Mouse (Mus musculus): ENCODE measurements around the gene Slc7a8. TPM values are rescaled to one million over a fixed set of nuclear protein-coding genes. Genes with fewer than 3 reads are reported as not detected.

Gene Slc7a8
- polyA plus RNA-seq, 1 experiment = 37.1 TPM

- H3K27me3 ChIP-seq (ENCODE audit: control insufficient read depth, insufficient read depth, low read length) = no peaks in the 10 kb centered on the region
- peaks cover 26% of the 10 kb centered on the region for H3K4me1 ChIP-seq (ENCODE audit: control insufficient read depth, insufficient read depth, low read length)
- no peak for TF ChIP-seq POLR2A (IDR thresholded peaks at IDR 0.05; ENCODE audit: borderline replicate concordance, insufficient read depth, low read length)
- no peak for TF ChIP-seq CTCF (IDR thresholded peaks at IDR 0.05; ENCODE audit: borderline replicate concordance, insufficient read depth, low read depth, low read length)
- no peak overlapping the region for H3K4me3 ChIP-seq (replicated peaks; ENCODE audit: insufficient read depth, low read depth, low read length)
- no peak overlapping the region for H3K27ac ChIP-seq (ENCODE audit: insufficient read depth, low read length)
- WGBS = 81% methylated on average over 4 of the region's 4 CpGs
- no peak for DNase-seq
Measured at GRCm38 (mm10) chr14:54735221-54735620, 46.5 kb downstream of the Slc7a8 start.

GRCm38 (mm10) chr14:54734004-54734403 lies 47.7 kb downstream of the Slc7a8 start:
- TF ChIP-seq CTCF (IDR thresholded peaks at IDR 0.05; ENCODE audit: borderline replicate concordance, insufficient read depth, low read depth, low read length) (no peak), POLR2A (IDR thresholded peaks at IDR 0.05; ENCODE audit: borderline replicate concordance, insufficient read depth, low read length) (no peak)
- Histone ChIP-seq H3K4me3 (replicated peaks; ENCODE audit: insufficient read depth, low read depth, low read length) (no peak overlapping the region), H3K4me1 (ENCODE audit: control insufficient read depth, insufficient read depth, low read length) (peaks cover 37% of the 10 kb centered on the region), H3K27ac (ENCODE audit: insufficient read depth, low read length) (no peak overlapping the region), H3K27me3 (ENCODE audit: control insufficient read depth, insufficient read depth, low read length) (no peaks in the 10 kb centered on the region)
- 32% methylated on average over 4 of the region's 4 CpGs for WGBS
- no peak for DNase-seq

- Histone ChIP-seq H3K4me1 (ENCODE audit: control insufficient read depth, insufficient read depth, low read length) (peaks cover 37% of the 10 kb centered on the region), H3K4me3 (replicated peaks; ENCODE audit: insufficient read depth, low read depth, low read length) (no peak overlapping the region), H3K27me3 (ENCODE audit: control insufficient read depth, insufficient read depth, low read length) (no peaks in the 10 kb centered on the region), H3K27ac (ENCODE audit: insufficient read depth, low read length) (no peak overlapping the region)
- 80% methylated on average over 8 of the region's 8 CpGs for WGBS
- DNase-seq = no peak
- TF ChIP-seq POLR2A (IDR thresholded peaks at IDR 0.05; ENCODE audit: borderline replicate concordance, insufficient read depth, low read length) (no peak), CTCF (IDR thresholded peaks at IDR 0.05; ENCODE audit: borderline replicate concordance, insufficient read depth, low read depth, low read length) (no peak)
Measured at GRCm38 (mm10) chr14:54732206-54732605, 49.5 kb downstream of the Slc7a8 start.

- no peak for TF ChIP-seq POLR2A (IDR thresholded peaks at IDR 0.05; ENCODE audit: borderline replicate concordance, insufficient read depth, low read length)
- TF ChIP-seq CTCF (IDR thresholded peaks at IDR 0.05; ENCODE audit: borderline replicate concordance, insufficient read depth, low read depth, low read length) = no peak
- peaks cover 35% of the 10 kb centered on the region for H3K4me1 ChIP-seq (ENCODE audit: control insufficient read depth, insufficient read depth, low read length)
- H3K27me3 ChIP-seq (ENCODE audit: control insufficient read depth, insufficient read depth, low read length) = no peaks in the 10 kb centered on the region
Measured at GRCm38 (mm10) chr14:54730305-54730704, 51.4 kb downstream of the Slc7a8 start.

GRCm38 (mm10) chr14:54728823-54729653 lies 52.7 kb downstream of the Slc7a8 start:
- H3K4me1 ChIP-seq (ENCODE audit: control insufficient read depth, insufficient read depth, low read length) = peaks cover 26% of the 10 kb centered on the region
- WGBS = 17% methylated on average over 13 of the region's 13 CpGs
- no peak overlapping the region for H3K4me3 ChIP-seq (replicated peaks; ENCODE audit: insufficient read depth, low read depth, low read length)
- peak overlapping the region; percentile 93 for H3K27ac ChIP-seq (ENCODE audit: insufficient read depth, low read length)
- DNase-seq = peak; percentile 55 to 65
- no peaks in the 10 kb centered on the region for H3K27me3 ChIP-seq (ENCODE audit: control insufficient read depth, insufficient read depth, low read length)
- TF ChIP-seq CTCF (IDR thresholded peaks at IDR 0.05; ENCODE audit: borderline replicate concordance, insufficient read depth, low read depth, low read length) (no peak), POLR2A (IDR thresholded peaks at IDR 0.05; ENCODE audit: borderline replicate concordance, insufficient read depth, low read length) (no peak)

More at GRCm38 (mm10) chr14:54730305-54730704, 51.4 kb downstream of the Slc7a8 start:
- WGBS = 12% methylated on average over 6 of the region's 6 CpGs
- Histone ChIP-seq H3K27ac (ENCODE audit: insufficient read depth, low read length) (peak overlapping the region; percentile 36), H3K4me3 (replicated peaks; ENCODE audit: insufficient read depth, low read depth, low read length) (no peak overlapping the region)
- peak; percentile 62 to 75 for DNase-seq

GRCm38 (mm10) chr14:54727565-54727964 lies 54.2 kb downstream of the Slc7a8 start:
- no peak overlapping the region for H3K4me3 ChIP-seq (replicated peaks; ENCODE audit: insufficient read depth, low read depth, low read length)
- TF ChIP-seq CTCF (IDR thresholded peaks at IDR 0.05; ENCODE audit: borderline replicate concordance, insufficient read depth, low read depth, low read length) (no peak), POLR2A (IDR thresholded peaks at IDR 0.05; ENCODE audit: borderline replicate concordance, insufficient read depth, low read length) (no peak)
- no peak for DNase-seq
- H3K27ac ChIP-seq (ENCODE audit: insufficient read depth, low read length) = no peak overlapping the region
- H3K4me1 ChIP-seq (ENCODE audit: control insufficient read depth, insufficient read depth, low read length) = peaks cover 34% of the 10 kb centered on the region
- H3K27me3 ChIP-seq (ENCODE audit: control insufficient read depth, insufficient read depth, low read length) = no peaks in the 10 kb centered on the region
- WGBS = 78% methylated on average over 5 of the region's 5 CpGs

GRCm38 (mm10) chr14:54724049-54724448 lies 57.7 kb downstream of the Slc7a8 start:
- no peak overlapping the region for H3K4me3 ChIP-seq (replicated peaks; ENCODE audit: insufficient read depth, low read depth, low read length)
- H3K4me1 ChIP-seq (ENCODE audit: control insufficient read depth, insufficient read depth, low read length) = peaks cover 26% of the 10 kb centered on the region
- no peak for DNase-seq
- TF ChIP-seq CTCF (IDR thresholded peaks at IDR 0.05; ENCODE audit: borderline replicate concordance, insufficient read depth, low read depth, low read length) (no peak), POLR2A (IDR thresholded peaks at IDR 0.05; ENCODE audit: borderline replicate concordance, insufficient read depth, low read length) (no peak)
- H3K27ac ChIP-seq (ENCODE audit: insufficient read depth, low read length) = no peak overlapping the region
- H3K27me3 ChIP-seq (ENCODE audit: control insufficient read depth, insufficient read depth, low read length) = no peaks in the 10 kb centered on the region
- 88% methylated on average over 6 of the region's 6 CpGs for WGBS

- peak overlapping the region; percentile 68 for H3K27ac ChIP-seq (ENCODE audit: insufficient read depth, low read length)
- WGBS = 13% methylated on average over 10 of the region's 10 CpGs
- H3K4me3 ChIP-seq (replicated peaks; ENCODE audit: insufficient read depth, low read depth, low read length) = no peak overlapping the region
- no peak for TF ChIP-seq POLR2A (IDR thresholded peaks at IDR 0.05; ENCODE audit: borderline replicate concordance, insufficient read depth, low read length)
- TF ChIP-seq CTCF (IDR thresholded peaks at IDR 0.05; ENCODE audit: borderline replicate concordance, insufficient read depth, low read depth, low read length) = no peak
- no peaks in the 10 kb centered on the region for H3K27me3 ChIP-seq (ENCODE audit: control insufficient read depth, insufficient read depth, low read length)
- H3K4me1 ChIP-seq (ENCODE audit: control insufficient read depth, insufficient read depth, low read length) = peaks cover 21% of the 10 kb centered on the region
- DNase-seq = peak; percentile 65 to 79
Measured at GRCm38 (mm10) chr14:54721711-54722110, 60.0 kb downstream of the Slc7a8 start.

Measured in cerebellum, adult 2 months (tissue).